Comparison of ENCODE assay signal across 27 mouse cellular contexts in the genomic region with DNA sequence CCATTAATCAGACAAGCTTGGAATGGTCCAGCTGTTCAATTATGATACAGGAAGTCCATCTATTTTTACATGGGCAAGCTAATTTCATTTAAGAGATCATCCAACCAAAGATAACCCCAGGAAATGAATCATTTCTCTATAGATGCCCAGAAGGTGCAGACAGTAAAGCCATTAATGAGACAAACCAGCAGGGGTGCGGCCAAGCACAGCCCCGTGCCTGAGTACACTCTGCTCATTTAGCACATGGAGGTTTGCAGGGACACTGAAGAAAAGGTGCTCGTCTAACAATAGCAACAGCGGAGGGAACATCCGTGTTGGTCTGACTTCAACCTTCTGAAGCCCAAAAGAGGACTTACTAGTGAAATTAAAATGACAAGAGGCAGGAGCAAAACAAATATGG.
DNase-seq lines count a peak whose midpoint lies in the region; ATAC-seq and TF ChIP-seq lines count a peak whose summit lies in the region.
"Had no signal": no experiment of that assay in that cellular context is flagged by ENCODE, and none has a peak within 500 bp of the region (broad histone marks: within the 10 kb centered on the region; RNA-seq: fewer than 3 reads in every experiment).

No protein-coding gene starts in this region.

- no peaks in the 10 kb centered on the region for H3K9me3 ChIP-seq in forebrain, embryonic 15.5 days
- H3K9me3 ChIP-seq: midbrain, embryonic 15.5 days; neural tube, embryonic 12.5 days had no signal

- H3K9ac ChIP-seq in forebrain, embryonic 15.5 days (replicated peaks): no peak overlapping the region
- H3K9ac ChIP-seq: embryonic facial prominence, embryonic 13.5 days; forebrain, embryonic 12.5 days; midbrain, embryonic 15.5 days; neural tube, embryonic 12.5 days had no signal

- no peaks in the 10 kb centered on the region for H3K27me3 ChIP-seq in forebrain, embryonic 15.5 days
- H3K27me3 ChIP-seq: embryonic facial prominence, embryonic 13.5 days; midbrain, embryonic 15.5 days; neural tube, embryonic 12.5 days had no signal

- no peak for TF ChIP-seq CTCF in layer of hippocampus, adult 2 months (conservative IDR thresholded peaks at IDR 0.05)

- no peak overlapping the region for H3K4me3 ChIP-seq in layer of hippocampus, adult 2 months
- no peak overlapping the region for H3K4me3 ChIP-seq in forebrain, embryonic 15.5 days
- H3K4me3 ChIP-seq: embryonic facial prominence, embryonic 13.5 days; erythroblast, embryonic 14.5 days; forebrain, embryonic 12.5 days; gastrocnemius, adult 2 months; left cerebral cortex, adult 2 months; midbrain, embryonic 15.5 days; neural tube, embryonic 12.5 days had no signal

- peaks cover 8% of the 10 kb centered on the region for H3K36me3 ChIP-seq in forebrain, embryonic 15.5 days
- H3K36me3 ChIP-seq: midbrain, embryonic 15.5 days had no signal

- H3K4me2 ChIP-seq in forebrain, embryonic 15.5 days (replicated peaks): no peak overlapping the region
- H3K4me2 ChIP-seq: embryonic facial prominence, embryonic 13.5 days; forebrain, embryonic 12.5 days; midbrain, embryonic 15.5 days; neural tube, embryonic 12.5 days had no signal

- DNase-seq in cerebellum, adult 11 months: no peak
- DNase-seq in layer of hippocampus, adult 2 months (ENCODE audit: low spot score in 2 of 2): no peak
- no peak for DNase-seq in layer of hippocampus, adult 18-20 months (ENCODE audit: low spot score in 2 of 2)
- peak; percentile 78 for DNase-seq in cerebellum, adult 9-10 months
- no peak for DNase-seq in gastrocnemius, postnatal 4 days (ENCODE audit: low spot score in 2 of 2)
- no peak for DNase-seq in testis, postnatal 14 days (ENCODE audit: low spot score)
- DNase-seq: adrenal gland, postnatal 25 days; embryo, embryonic 11 days; gastrocnemius, adult 2 months; kidney, postnatal 25 days; left cerebral cortex, postnatal 4 days; liver; right cerebral cortex, adult 18-20 months; right cerebral cortex, postnatal 4 days; thymus, adult 2 months had no signal

- H3K4me1 ChIP-seq in forebrain, embryonic 15.5 days: peaks cover 9% of the 10 kb centered on the region
- H3K4me1 ChIP-seq: neural tube, embryonic 12.5 days had no signal

- H3K27ac ChIP-seq in layer of hippocampus, adult 2 months: peak overlapping the region; percentile 15; the same call in 1 of the 2 replicates
- no peak overlapping the region for H3K27ac ChIP-seq in forebrain, embryonic 15.5 days (replicated peaks)
- H3K27ac ChIP-seq: embryonic facial prominence, embryonic 13.5 days; forebrain, embryonic 12.5 days; gastrocnemius, adult 2 months; hindbrain, postnatal 0 days; left cerebral cortex, adult 2 months; macrophage; midbrain, embryonic 15.5 days; neural tube, embryonic 12.5 days had no signal

- WGBS in forebrain, embryonic 15.5 days: 37% methylated on average over 5 of the region's 5 CpGs

- 0 out of 2 replicates have a peak, but pooled peaks have one; percentile 36 for ATAC-seq in cerebellum, adult (ENCODE audit: insufficient number of reproducible peaks, low FRiP score, low TSS enrichment)
- no peak for ATAC-seq in forebrain, embryonic 15.5 days (replicated peaks)
- ATAC-seq: CD4-positive, CD25-positive, alpha-beta regulatory T cell, adult 4 months; hindbrain, postnatal 0 days; intestine, postnatal 0 days; midbrain, embryonic 15.5 days had no signal
